Mouse (Mus musculus) forebrain, embryonic 15.5 days (tissue): ENCODE measurements around the gene Creg2. TPM values are rescaled to one million over a fixed set of nuclear protein-coding genes. Genes with fewer than 3 reads are reported as not detected.

Experiments
- ATAC-seq: fragments of 200-750 bp; cut with Nextera tagmentation; replicated peaks from 2 replicates; pipeline ENCODE4 v1.8.0; 2017; ENCODE audit warnings: mild to moderate bottlenecking, moderate TSS enrichment, moderate library complexity
- H3K27ac ChIP-seq: fragments of 300-500 bp; sonication (generic); replicated peaks from 2 replicates; pipeline ENCODE4 v1.5.1; 2015; ENCODE audit warnings: mild to moderate bottlenecking, inconsistent platforms
- H3K27me3 ChIP-seq: fragments of 300-500 bp; sonication (generic); 2 replicates; pipeline ENCODE4 v1.6.1; 2015; ENCODE audit warnings: inconsistent platforms
- H3K36me3 ChIP-seq: fragments of 300-500 bp; sonication (generic); 2 replicates; pipeline ENCODE4 v1.6.1; 2015; ENCODE audit warnings: mild to moderate bottlenecking, inconsistent platforms
- H3K4me1 ChIP-seq: fragments of 300-500 bp; sonication (generic); 2 replicates; pipeline ENCODE4 v1.6.1; 2015; ENCODE audit warnings: inconsistent platforms
- H3K4me2 ChIP-seq: fragments of 300-500 bp; sonication (generic); replicated peaks from 2 replicates; pipeline ENCODE4 v1.6.1; 2015; ENCODE audit warnings: mild to moderate bottlenecking, inconsistent platforms
- H3K4me3 ChIP-seq: fragments of 300-500 bp; sonication (generic); 2 replicates; pipeline ENCODE4 v1.5.1; 2015; ENCODE audit warnings: mild to moderate bottlenecking, inconsistent platforms
- H3K9ac ChIP-seq: fragments of 300-500 bp; sonication (generic); replicated peaks from 2 replicates; pipeline ENCODE4 v1.6.1; 2015; ENCODE audit warnings: mild to moderate bottlenecking, inconsistent platforms
- H3K9me3 ChIP-seq: fragments of 300-500 bp; sonication (generic); 2 replicates; pipeline ENCODE4 v1.6.1; 2016; ENCODE audit warnings: inconsistent platforms
- WGBS: fragments of 180-500 bp; shearing (Covaris S2); methylation state at CpG from one replicate; pipeline ENCODE4 v1.1.7; 2015; ENCODE audit warnings: mixed read lengths; 5-methylcytosine and 5-hydroxymethylcytosine counted together
- polyA plus RNA-seq: library from polyadenylated mRNA; unstranded; fragments of >200 nt; fragmentation: Nextera tagmentation; extraction: Ambion mirVana; gene quantifications from 2 replicates; pipeline ENCODE4 v1.2.1, GENCODE M21; 2015

Gene Creg2
- polyA plus RNA-seq, 1 experiment from 2014 or later = 1.5 TPM

DNA sequence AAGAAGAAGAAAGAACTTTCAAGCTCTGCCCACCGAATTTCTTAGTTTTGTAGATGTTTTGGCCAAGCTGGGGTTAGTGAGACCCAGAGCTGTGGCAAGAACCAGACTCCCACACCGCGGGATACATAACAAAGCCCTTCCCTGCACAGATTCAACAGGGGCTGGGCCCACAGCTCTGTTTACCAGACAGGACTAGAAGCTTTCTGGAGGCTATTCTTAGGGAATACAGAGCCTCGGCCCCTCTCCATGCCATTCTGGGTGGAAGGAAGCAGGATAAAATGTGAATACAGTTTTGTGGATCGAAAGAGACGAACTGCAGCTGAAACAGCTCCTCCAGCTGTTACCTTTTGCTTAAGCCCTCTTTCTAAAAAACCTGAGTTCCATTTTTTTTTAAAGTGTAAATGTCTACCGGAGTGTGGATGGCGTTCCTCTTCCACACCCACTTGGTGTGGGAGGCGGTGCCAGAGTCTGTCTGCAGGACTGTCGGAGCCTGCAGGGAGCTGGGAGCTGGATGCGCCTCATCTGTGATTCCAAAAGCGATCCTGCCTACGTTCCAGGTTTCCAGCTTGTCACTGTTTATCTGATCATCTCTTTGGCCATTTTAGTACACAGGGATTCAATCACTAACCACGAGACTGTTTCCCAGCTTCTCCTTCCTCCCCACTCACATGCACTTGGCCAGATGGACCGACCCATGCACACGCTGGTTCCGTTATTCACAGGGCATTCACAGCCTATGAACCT is 1.4 kb downstream of the Creg2 start:
- no peak overlapping the region for H3K27ac ChIP-seq
- peaks cover 16% of the 10 kb centered on the region for H3K27me3 ChIP-seq
- H3K4me1 ChIP-seq = peaks cover 26% of the 10 kb centered on the region
- H3K36me3 ChIP-seq = no peaks in the 10 kb centered on the region
- ATAC-seq = no peak
- peak overlapping the region; percentile 72 for H3K4me3 ChIP-seq
- H3K9ac ChIP-seq = peak overlapping the region; percentile 70
- H3K4me2 ChIP-seq = peak overlapping the region; percentile 100
- no peaks in the 10 kb centered on the region for H3K9me3 ChIP-seq
- 15% methylated on average over 17 of the region's 17 CpGs for WGBS

GRCm38 (mm10) chr1:39648584-39648983 is 2.7 kb downstream of the Creg2 start:
- Histone ChIP-seq H3K4me3 (no peak overlapping the region), H3K4me2 (no peak overlapping the region), H3K36me3 (no peaks in the 10 kb centered on the region), H3K4me1 (peaks cover 26% of the 10 kb centered on the region), H3K27me3 (peaks cover 16% of the 10 kb centered on the region), H3K9ac (no peak overlapping the region), H3K27ac (no peak overlapping the region), H3K9me3 (no peaks in the 10 kb centered on the region)
- ATAC-seq = no peak
- 35% methylated on average over 7 of the region's 7 CpGs for WGBS

DNA sequence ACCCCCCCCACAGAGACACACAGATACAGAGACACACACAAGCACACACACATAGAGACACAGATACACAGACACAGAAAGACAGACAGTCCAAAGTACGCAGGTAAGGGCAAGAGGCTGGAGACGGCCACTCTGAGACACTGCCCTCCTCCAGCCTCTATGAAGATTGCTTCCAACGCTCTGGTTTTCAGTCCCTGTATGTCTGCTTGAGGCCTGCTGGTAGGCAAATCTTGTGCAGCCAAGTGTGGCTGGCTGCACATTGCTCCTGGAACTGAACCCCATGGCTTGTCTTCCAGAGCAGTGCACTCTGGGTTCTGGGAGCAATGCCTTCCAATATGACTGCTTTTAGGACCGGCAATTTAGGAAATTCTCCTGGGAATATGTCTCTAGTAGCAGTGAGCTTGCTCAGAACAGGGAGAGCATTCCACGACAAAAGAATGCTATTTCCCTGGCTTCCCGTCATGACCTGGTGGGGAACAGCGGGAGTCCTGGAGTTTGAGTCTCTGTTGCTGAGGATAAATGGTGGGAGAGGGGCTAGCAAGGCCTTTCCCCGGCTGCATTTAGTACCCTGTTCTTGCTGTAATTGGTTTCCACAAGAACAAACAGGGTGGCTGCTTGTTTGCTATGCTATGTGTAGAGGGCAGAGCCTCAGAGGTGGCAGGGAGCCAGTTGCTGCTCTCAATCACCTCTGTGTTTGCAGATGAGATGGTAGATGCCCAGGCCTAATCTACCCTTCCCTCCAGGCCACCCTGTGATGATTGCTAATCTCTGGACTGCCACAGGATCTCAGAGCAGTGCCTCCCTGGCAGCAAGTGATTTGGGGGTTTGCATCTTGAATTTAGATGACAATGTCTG is 5.1 kb downstream of the Creg2 start:
- 34% methylated on average over 8 of the region's 8 CpGs for WGBS
- peaks cover 24% of the 10 kb centered on the region for H3K4me1 ChIP-seq
- H3K4me3 ChIP-seq = no peak overlapping the region
- H3K36me3 ChIP-seq = no peaks in the 10 kb centered on the region
- no peak overlapping the region for H3K9ac ChIP-seq
- H3K27me3 ChIP-seq = peaks cover 10% of the 10 kb centered on the region
- ATAC-seq = 0 out of 2 replicates have a peak, but pooled peaks have one; percentile 33
- H3K9me3 ChIP-seq = no peaks in the 10 kb centered on the region
- peak overlapping the region; percentile 23 for H3K27ac ChIP-seq
- no peak overlapping the region for H3K4me2 ChIP-seq

GRCm38 (mm10) chr1:39644333-39644732 is 6.9 kb downstream of the Creg2 start:
- Histone ChIP-seq H3K4me1 (peaks cover 9% of the 10 kb centered on the region), H3K4me2 (no peak overlapping the region), H3K4me3 (no peak overlapping the region), H3K27me3 (no peaks in the 10 kb centered on the region), H3K9me3 (no peaks in the 10 kb centered on the region), H3K9ac (no peak overlapping the region), H3K27ac (no peak overlapping the region), H3K36me3 (no peaks in the 10 kb centered on the region)
- WGBS = 62% methylated on average over 1 of the region's 1 CpGs
- ATAC-seq = no peak

GRCm38 (mm10) chr1:39641667-39642066 is 9.6 kb downstream of the Creg2 start:
- H3K4me1 ChIP-seq = peaks cover 9% of the 10 kb centered on the region
- no peak overlapping the region for H3K27ac ChIP-seq
- no peak overlapping the region for H3K4me2 ChIP-seq
- H3K27me3 ChIP-seq = no peaks in the 10 kb centered on the region
- ATAC-seq = no peak
- H3K36me3 ChIP-seq = no peaks in the 10 kb centered on the region
- no peaks in the 10 kb centered on the region for H3K9me3 ChIP-seq
- WGBS = 88% methylated on average over 7 of the region's 7 CpGs
- no peak overlapping the region for H3K4me3 ChIP-seq
- H3K9ac ChIP-seq = no peak overlapping the region

GRCm38 (mm10) chr1:39637139-39637538 is 14.1 kb downstream of the Creg2 start:
- Histone ChIP-seq H3K9me3 (no peaks in the 10 kb centered on the region), H3K36me3 (no peaks in the 10 kb centered on the region), H3K4me3 (no peak overlapping the region), H3K27me3 (no peaks in the 10 kb centered on the region), H3K4me1 (no peaks in the 10 kb centered on the region; the same call in 1 of the 2 replicates), H3K27ac (no peak overlapping the region), H3K4me2 (no peak overlapping the region), H3K9ac (no peak overlapping the region)
- WGBS = 49% methylated on average over 8 of the region's 8 CpGs
- ATAC-seq = no peak

GRCm38 (mm10) chr1:39636660-39637059 is 14.6 kb downstream of the Creg2 start:
- Histone ChIP-seq H3K4me3 (no peak overlapping the region), H3K27ac (no peak overlapping the region), H3K9ac (no peak overlapping the region), H3K9me3 (no peaks in the 10 kb centered on the region), H3K36me3 (no peaks in the 10 kb centered on the region), H3K27me3 (no peaks in the 10 kb centered on the region), H3K4me2 (no peak overlapping the region), H3K4me1 (no peaks in the 10 kb centered on the region; the same call in 1 of the 2 replicates)
- ATAC-seq = no peak
- whole genome bisulfite sequencing = 6% methylated on average over 5 of the region's 5 CpGs

DNA sequence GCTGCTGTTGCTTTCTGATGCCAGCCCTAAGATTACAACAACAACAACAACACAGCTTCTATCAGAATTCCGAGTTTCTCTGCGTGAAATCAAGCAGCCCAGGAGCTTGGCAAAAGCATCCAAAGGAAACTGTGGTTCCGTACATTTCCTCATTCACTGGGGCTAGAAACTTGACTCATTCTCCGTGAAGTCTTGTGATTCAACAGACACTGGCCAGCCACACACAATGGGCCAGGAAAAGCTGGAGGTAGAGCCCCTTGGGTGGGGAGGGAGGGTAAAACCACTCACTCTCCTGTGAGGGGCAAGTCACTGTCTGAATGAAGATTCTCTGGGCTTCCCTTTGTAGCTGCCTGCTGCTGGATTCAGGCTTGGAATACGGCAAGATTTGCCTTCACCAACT is 15.1 kb downstream of the Creg2 start:
- Histone ChIP-seq H3K36me3 (no peaks in the 10 kb centered on the region), H3K9me3 (no peaks in the 10 kb centered on the region), H3K27ac (no peak overlapping the region), H3K27me3 (no peaks in the 10 kb centered on the region), H3K4me3 (no peak overlapping the region), H3K4me1 (no peaks in the 10 kb centered on the region; the same call in 1 of the 2 replicates), H3K4me2 (no peak overlapping the region), H3K9ac (no peak overlapping the region)
- ATAC-seq = no peak
- 25% methylated on average over 5 of the region's 5 CpGs for WGBS

DNA sequence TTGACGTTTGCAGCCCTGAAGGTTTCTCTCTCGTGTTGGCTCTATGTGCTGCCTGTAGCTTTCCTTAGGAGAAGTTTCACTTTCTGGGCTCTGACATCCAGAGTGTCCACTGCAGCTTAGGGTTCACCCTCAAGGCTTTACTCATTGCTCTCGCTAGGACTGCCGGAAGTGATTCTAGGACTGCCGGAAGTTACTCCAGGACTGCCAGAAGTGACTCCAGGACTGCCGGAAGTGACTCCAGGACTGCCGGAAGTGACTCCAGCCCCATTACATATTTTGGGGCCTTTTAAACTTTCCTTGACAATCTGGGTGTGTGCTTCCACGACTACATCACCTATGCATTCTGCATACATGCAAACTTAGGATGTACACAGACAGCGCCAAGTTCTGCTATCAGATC is 22.7 kb downstream of the Creg2 start:
- no peak overlapping the region for H3K27ac ChIP-seq
- no peaks in the 10 kb centered on the region for H3K4me1 ChIP-seq
- no peak for ATAC-seq
- 90% methylated on average over 9 of the region's 9 CpGs for WGBS
- H3K27me3 ChIP-seq = no peaks in the 10 kb centered on the region
- no peak overlapping the region for H3K4me2 ChIP-seq
- no peaks in the 10 kb centered on the region for H3K36me3 ChIP-seq
- H3K9me3 ChIP-seq = no peaks in the 10 kb centered on the region
- H3K4me3 ChIP-seq = no peak overlapping the region
- no peak overlapping the region for H3K9ac ChIP-seq

GRCm38 (mm10) chr1:39625491-39625890 is 25.8 kb downstream of the Creg2 start:
- Histone ChIP-seq H3K27me3 (no peaks in the 10 kb centered on the region), H3K36me3 (no peaks in the 10 kb centered on the region), H3K4me1 (no peaks in the 10 kb centered on the region), H3K9me3 (0 out of 2 replicates have a peak, but pooled peaks cover 2% of the 10 kb centered on the region), H3K4me3 (no peak overlapping the region), H3K4me2 (no peak overlapping the region), H3K27ac (no peak overlapping the region), H3K9ac (no peak overlapping the region)
- ATAC-seq = no peak
- WGBS = 66% methylated on average over 3 of the region's 3 CpGs

DNA sequence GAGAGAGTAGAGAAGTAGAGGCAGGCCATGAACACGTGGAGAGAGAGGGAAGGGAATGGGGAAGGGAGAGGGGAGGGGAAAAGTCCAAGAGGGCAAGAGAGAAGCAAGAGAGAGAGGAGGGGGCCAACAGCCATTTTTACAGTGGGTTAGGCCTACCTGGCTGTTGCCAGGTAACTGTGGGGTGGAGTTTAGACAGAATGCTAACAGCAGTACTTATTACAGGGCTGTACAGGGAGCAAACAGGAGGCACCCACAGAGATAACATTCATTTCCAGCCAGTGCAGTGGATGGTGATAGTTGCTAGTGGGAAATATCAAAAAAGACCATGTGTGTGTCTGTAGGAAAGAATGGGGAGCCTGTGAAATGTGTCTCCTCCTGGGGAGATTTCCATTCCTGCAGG is 27.5 kb downstream of the Creg2 start:
- no peaks in the 10 kb centered on the region for H3K36me3 ChIP-seq
- H3K27ac ChIP-seq = no peak overlapping the region
- H3K9me3 ChIP-seq = 0 out of 2 replicates have a peak, but pooled peaks cover 2% of the 10 kb centered on the region
- no peaks in the 10 kb centered on the region for H3K4me1 ChIP-seq
- no peak overlapping the region for H3K4me3 ChIP-seq
- no peak overlapping the region for H3K4me2 ChIP-seq
- WGBS = 55% methylated on average over 1 of the region's 1 CpGs
- ATAC-seq = no peak
- no peak overlapping the region for H3K9ac ChIP-seq
- no peaks in the 10 kb centered on the region for H3K27me3 ChIP-seq

DNA sequence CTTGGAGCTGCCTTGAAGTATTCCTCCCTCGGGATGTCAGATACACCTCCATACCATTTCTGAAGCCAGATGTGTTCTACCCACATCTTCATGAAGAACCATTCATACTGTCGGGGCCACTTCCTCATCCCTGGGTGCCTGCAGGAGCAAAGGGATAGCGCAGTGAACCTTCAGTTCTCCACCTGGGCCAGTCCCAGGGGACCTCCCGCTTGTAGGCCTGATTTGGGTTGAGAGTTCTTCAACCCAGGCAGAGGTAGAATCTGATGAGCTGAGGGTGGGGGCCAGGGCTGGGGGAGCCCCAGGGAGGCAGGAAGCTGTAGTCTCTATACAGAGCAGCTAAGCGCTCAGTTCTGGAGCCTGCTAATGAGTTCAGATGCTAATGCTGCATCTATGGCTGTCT is 28.2 kb downstream of the Creg2 start:
- Histone ChIP-seq H3K27me3 (no peaks in the 10 kb centered on the region), H3K4me1 (no peaks in the 10 kb centered on the region), H3K36me3 (no peaks in the 10 kb centered on the region), H3K27ac (no peak overlapping the region), H3K4me3 (no peak overlapping the region), H3K9me3 (0 out of 2 replicates have a peak, but pooled peaks cover 2% of the 10 kb centered on the region), H3K9ac (no peak overlapping the region), H3K4me2 (no peak overlapping the region)
- 92% methylated on average over 5 of the region's 5 CpGs for WGBS
- ATAC-seq = no peak
